Mouse (Mus musculus) cerebellum, adult 11-12 months (tissue): ENCODE measurements around the gene Ddx19a.
"Not testable (repeated sequence)": the region's sequence is repeated elsewhere in the genome, so short reads cannot be mapped to it uniquely, and the experiment has no call there.

Experiments used
- DNase-seq: peaks from one replicate; pipeline ENCODE4 v3.0.0; 2022

The Ddx19a gene

DNA sequence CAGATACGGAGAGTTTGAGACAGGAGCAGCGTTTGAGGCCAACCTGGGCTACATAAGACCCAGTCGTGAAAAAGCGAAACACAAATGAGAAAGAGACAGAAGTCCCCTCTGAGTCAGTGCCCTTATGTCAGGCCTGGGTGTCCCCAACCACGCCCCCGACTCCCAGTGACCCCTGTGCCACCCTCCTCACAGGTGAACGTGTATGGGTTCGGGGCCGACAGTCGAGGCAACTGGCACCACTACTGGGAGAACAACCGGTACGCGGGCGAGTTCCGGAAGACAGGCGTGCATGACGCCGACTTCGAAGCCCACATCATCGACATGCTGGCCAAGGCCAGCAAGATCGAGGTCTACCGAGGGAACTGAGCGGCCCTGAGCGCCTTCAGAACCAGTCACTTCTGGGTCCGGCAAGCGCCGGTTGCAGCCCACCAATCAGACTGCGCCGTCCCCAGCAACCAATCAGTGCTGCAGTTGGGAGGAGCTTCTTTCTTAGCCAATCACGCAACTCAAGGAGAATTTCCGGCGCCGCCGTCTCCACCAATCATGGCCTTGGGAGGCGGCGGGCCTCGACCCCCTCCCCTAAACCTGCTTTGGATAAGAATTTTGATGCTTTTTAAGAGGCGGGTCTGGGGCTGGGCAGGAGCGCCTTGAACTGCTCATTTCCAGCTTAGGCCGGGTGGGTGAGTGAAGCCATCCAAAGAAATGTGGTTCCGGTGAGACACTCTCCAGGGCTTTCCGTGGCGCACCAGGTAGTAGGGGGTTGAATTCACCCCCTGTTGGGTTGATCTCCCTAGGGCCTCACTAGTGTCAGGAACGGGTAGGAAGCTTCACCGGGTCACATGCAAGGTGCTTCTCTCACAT is 27.5 kb downstream of the Ddx19a start:
- peak; percentile 71 for DNase-seq

DNA sequence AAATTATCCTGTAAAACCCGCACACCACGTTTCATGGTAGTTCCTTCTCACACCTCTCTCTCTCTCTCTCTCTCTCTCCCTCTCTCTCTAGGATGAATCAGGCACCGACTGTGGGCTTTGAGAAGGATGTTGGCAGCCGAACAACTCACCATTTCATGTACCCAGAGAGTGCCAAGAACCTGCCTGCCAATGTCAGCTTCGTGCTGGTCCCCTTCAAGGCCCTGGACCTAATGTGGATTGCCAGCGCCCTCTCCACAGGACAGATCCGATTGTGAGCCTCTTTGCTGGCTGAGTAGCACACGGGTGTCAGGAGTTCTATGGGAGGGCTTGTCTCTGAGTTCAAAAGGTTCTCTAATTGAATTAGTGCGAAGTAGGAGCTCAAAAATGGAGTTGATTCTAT is 30.3 kb downstream of the Ddx19a start:
- peak; percentile 86 for DNase-seq

GRCm38 (mm10) chr8:110966586-110966985 is 31.0 kb downstream of the Ddx19a start:
- DNase-seq: no peak

DNA sequence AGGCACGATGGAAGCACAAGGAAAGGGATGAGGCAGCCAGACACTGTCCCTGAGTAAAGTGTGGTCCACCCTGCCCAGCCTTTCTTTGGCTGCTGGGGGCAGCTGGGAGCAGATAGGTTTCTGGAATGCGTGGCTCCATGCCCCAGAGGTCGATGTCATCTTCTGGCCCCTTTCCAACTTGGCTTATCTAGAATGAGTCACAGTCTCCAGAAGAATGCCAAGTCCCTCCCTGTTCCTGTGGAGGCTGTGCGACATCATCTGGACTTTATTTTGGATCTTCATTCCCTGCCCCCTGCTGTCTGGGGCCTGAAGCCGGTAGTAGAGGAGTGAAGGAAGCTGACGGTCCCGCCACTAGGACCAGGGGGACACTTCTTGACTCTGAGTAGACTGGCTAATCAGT is 32.0 kb downstream of the Ddx19a start:
- DNase-seq: peak; percentile 87

DNA sequence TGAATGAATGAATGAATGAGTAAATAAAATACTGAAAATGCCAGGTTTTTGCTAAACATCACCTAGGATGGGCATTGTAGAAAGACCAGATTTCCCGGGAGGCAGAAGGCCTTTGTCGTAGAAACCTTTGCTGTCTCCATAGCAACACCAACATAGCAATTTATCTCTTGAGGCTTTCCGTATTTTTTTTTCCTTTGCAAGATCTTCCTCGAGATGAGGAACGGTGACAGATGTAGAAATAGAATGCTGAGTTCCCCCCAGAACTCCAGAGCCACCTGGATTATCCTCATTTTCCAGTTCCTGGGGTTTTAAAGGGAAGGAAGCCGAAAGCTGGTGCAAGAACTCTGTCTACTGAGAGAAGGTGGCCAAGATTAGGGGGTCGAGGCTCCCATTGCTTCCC is 32.9 kb downstream of the Ddx19a start:
- DNase-seq: no peak

- no peak for DNase-seq
Observed at GRCm38 (mm10) chr8:110963051-110963450, 34.5 kb downstream of the Ddx19a start.

GRCm38 (mm10) chr8:110959906-110960305 is 37.7 kb downstream of the Ddx19a start:
- peak; percentile 97 for DNase-seq

DNA sequence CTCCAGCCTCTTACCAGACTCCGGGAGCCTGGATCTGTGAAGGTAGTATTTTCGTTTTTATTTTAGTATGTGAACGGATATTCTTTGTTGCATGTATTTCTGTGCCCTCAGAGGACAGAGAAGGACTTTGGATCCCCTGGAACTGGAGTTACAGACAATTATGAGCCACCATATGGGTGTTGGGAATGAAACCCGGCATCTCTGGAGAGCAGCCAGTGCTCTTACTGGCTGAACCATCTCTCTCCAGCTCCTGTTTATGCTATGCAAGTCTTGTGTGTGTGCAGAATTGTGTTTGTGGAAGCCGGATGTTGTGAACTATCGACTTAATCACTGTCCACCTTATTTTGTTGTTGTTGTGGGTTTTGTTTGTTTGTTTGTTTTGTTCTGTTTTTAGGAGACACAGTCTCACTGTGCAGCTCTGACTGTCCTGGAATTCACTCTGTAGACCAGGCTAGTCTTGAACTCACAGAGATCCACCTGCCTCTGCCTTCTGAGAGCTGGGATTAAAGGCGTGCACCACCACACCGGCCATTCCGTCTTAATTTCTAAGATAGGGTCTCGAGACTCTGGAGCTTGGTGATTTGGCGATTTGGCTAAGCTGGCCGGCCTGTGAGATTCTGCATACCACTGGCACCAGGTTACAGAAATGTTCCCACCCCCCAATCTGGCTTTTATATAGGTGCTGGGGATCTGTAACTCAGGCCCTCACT is 38.4 kb downstream of the Ddx19a start:
- DNase-seq: peak; percentile 92

DNA sequence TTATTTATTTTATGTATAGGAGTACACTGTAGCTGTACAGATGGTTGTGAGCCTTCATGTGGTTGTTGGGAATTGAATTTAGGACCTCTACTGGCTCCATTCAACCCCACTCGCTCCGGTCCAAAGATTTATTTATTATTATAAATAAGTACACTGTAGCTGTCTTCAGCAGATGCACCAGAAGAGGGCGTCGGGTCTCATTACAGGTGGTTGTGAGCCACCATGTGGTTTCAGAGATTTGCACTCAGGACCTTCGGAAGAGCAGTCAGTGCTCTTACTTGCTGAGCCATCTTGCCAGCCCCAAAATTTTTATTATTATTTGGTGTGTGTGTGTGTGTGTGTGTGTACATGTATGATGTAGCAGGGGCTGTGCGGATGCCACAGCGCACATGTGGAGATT is 39.0 kb downstream of the Ddx19a start:
- DNase-seq: not testable (repeated sequence)

GRCm38 (mm10) chr8:110958135-110958534 is 39.5 kb downstream of the Ddx19a start:
- peak; percentile 78 for DNase-seq

DNA sequence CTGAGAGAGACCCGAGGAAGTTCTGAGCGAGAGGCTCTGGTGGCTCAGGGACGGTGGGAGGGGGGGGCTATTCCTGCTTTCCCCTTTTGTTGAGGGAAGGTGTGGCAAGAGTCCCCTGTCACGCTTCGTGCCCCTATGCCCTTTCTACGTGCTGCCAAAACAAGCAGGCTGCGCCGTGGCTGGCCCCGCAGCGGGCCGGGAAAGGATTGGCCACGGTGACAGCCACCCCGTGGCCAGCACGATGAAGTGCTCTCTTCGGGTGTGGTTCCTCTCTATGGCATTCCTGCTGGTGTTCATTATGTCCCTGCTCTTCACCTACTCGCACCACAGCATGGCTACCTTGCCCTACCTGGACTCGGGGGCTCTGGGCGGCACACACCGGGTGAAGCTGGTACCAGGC is 40.1 kb downstream of the Ddx19a start:
- DNase-seq: peak; percentile 88

DNA sequence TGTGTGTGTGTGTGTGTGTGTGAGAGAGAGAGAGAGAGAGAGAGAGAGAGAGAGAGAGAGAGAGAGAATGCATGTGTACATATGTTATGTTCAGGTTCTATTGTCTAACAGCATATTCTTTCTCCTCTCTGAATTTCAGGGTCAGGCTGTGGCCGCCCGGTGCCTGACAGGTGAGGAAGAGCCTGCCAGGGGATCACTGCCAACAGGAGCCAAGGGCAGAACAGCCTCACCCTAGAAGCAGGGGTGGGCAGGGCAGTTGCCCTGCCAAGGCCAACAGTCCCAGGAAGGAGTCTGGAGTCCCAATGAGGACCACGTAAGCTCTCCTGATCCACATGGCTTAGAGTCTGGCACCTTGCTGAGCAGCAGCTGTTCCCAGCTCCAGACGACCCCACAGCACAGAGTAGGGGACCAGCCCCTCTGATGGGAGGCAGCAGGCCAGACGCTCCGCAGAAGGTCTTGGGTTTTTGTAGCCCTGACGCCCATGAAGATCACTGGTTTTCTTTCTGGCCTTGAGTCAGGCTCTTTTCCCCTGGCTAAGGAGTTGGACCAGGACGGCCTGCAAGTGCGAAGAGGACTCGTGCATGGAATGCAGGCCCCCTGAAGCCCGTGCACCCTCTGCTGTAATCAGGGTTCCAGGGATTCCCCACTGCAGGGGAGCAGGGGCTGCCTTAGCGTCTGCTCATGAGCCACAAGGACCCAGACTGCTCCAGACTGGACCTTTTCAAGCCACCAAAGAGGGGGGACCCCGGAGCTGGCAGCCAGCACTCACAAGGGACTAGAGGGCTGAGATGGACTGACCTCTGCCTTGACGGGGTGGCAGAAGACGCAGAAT is 40.8 kb downstream of the Ddx19a start:
- peak; percentile 85 for DNase-seq

- no peak for DNase-seq
Observed at GRCm38 (mm10) chr8:110954776-110955175, 42.8 kb downstream of the Ddx19a start.

- DNase-seq: no peak
Observed at GRCm38 (mm10) chr8:110950065-110950484, 47.5 kb downstream of the Ddx19a start.

DNA sequence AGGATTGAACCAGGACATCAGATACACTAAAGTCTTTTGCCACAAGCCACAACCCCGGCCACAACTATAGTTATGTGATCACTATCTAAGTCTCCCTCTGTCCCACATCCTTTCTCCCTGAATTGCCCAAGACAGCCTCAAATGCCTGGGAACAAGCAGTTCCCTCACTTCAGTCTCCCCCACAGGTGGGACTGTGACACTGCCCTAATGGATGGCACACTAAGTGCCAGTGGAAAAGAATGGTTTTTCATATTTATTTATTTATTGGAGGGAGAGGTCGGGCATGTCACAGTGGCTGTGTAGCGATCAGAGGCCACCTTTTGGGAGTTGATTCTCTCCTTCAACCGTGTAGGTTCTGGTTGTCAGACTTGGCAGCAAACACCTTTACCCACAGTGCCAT is 51.9 kb downstream of the Ddx19a start:
- DNase-seq: no peak

GRCm38 (mm10) chr8:110944276-110944876 is 53.2 kb downstream of the Ddx19a start:
- no peak for DNase-seq

- DNase-seq: peak; percentile 87
Observed at GRCm38 (mm10) chr8:110941453-110941948, 56.1 kb downstream of the Ddx19a start.

GRCm38 (mm10) chr8:110940682-110941452 is 56.7 kb downstream of the Ddx19a start:
- DNase-seq: peak; percentile 91

GRCm38 (mm10) chr8:110938882-110939589 is 58.6 kb downstream of the Ddx19a start:
- peak; percentile 86 for DNase-seq

- DNase-seq: peak; percentile 76
Observed at GRCm38 (mm10) chr8:110936217-110936616, 61.4 kb downstream of the Ddx19a start.

DNA sequence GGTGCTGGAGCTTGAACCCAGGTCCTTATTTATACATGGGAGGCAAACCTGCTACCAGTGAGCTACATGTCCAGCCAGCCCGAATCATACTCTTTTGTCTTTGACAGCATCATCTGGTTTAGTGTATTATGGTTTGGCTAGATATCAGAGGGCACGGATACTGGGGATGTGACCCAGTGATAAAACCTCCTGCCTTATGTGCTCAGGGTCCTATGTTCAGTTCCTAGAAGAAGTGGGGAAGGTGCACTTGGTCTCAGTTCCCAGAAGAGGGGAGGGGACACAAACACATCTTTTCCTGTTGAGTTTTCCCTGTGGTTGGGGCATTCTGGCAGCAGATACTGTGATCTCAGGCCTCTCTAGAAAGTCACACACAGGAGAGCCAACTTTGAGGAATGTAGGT is 64.3 kb downstream of the Ddx19a start:
- DNase-seq: no peak
